ENCODE assay signal across 9 mouse cellular contexts in the genomic region with DNA sequence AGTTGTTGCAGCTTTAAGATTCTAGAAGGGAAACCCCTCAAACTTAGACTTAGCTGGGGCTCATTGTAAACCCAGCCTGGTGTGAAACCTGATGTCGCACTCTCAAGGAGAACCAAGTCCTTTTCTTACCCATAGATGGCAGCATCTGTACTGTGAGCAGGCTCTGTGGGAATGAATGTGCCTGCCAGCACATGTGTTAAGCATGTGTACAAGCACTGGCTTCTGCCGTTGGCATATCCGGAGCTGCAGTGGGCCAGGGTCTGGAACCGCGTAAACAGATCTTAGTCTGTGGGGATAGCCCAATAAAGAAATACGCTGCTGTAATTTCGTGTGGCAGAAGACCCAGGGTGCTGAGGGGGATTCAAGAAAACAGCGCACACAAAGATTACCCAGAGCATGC. TPM values are rescaled to one million over a fixed set of nuclear protein-coding genes. Genes with fewer than 3 reads are reported as not detected.
A peak's percentile ranks its signal among the peaks of the same experiment; 100 is the strongest.
DNase-seq lines count a peak whose midpoint lies in the region; TF ChIP-seq lines count a peak whose summit lies in the region.
"Had no signal": no experiment of that assay in that cellular context is flagged by ENCODE, and none has a peak within 500 bp of the region (broad histone marks: within the 10 kb centered on the region; RNA-seq: fewer than 3 reads in every experiment).

No protein-coding gene starts in this region.

- no peak overlapping the region for H3ac ChIP-seq in myocyte (ENCODE audit: control insufficient read depth, insufficient read length)

- peak overlapping the region; percentile 73 for H3K27ac ChIP-seq in embryonic fibroblast, embryonic 13.5 days (ENCODE audit: insufficient read depth, low read length)
- H3K27ac ChIP-seq: liver, embryonic 15.5 days had no signal

- H3K4me1 ChIP-seq in E14TG2a.4 (replicated peaks; ENCODE audit: low read depth, low read length), result peaks cover 50% of the 10 kb centered on the region
- H3K4me1 ChIP-seq in embryonic fibroblast, embryonic 13.5 days (ENCODE audit: control insufficient read depth, insufficient read depth, low read length), result peaks cover 68% of the 10 kb centered on the region

- intact Hi-C loops in left cerebral cortex, postnatal 25 days (cut with DNase I), result no loop called here

- H3K27me3 ChIP-seq in E14TG2a.4 (ENCODE audit: insufficient read depth, low read length) (peaks cover 51% of the 10 kb centered on the region), myocyte (ENCODE audit: control insufficient read depth, insufficient read depth, insufficient read length) (no peaks in the 10 kb centered on the region)
- H3K27me3 ChIP-seq: liver, embryonic 15.5 days had no signal

- H3K4me3 ChIP-seq in E14TG2a.4 (replicated peaks; ENCODE audit: low read length) (peak overlapping the region; percentile 13; the same call in 1 of the 2 replicates), myocyte (no peak overlapping the region)
- H3K4me3 ChIP-seq in embryonic fibroblast, embryonic 13.5 days (ENCODE audit: insufficient read depth, low read length), result no peak overlapping the region
- H3K4me3 ChIP-seq: liver, embryonic 15.5 days had no signal

- no peaks in the 10 kb centered on the region for H3K9me3 ChIP-seq in E14TG2a.4 (ENCODE audit: low read length)
- H3K9me3 ChIP-seq: liver, embryonic 15.5 days had no signal

- peak overlapping the region; percentile 37 for H3K4me2 ChIP-seq in myocyte (ENCODE audit: low read depth)
- H3K4me2 ChIP-seq: liver, embryonic 15.5 days had no signal

- TF ChIP-seq CTCF in E14TG2a.4 (conservative IDR thresholded peaks at IDR 0.05; ENCODE audit: low read length), result peak; percentile 46
- TF ChIP-seq CTCF in embryonic fibroblast, embryonic 13.5 days (IDR thresholded peaks at IDR 0.05; ENCODE audit: borderline replicate concordance, insufficient read depth, low read length), result peak; percentile 61; the same call in 1 of the 2 replicates

- no peak for TF ChIP-seq POLR2A in embryonic fibroblast, embryonic 13.5 days (IDR thresholded peaks at IDR 0.05; ENCODE audit: low read depth, low read length)
- no peak for TF ChIP-seq POLR2A in myocyte (IDR thresholded peaks at IDR 0.05; ENCODE audit: insufficient read length, low read depth)

- H3K36me3 ChIP-seq in E14TG2a.4 (ENCODE audit: insufficient read depth, low read length), result no peaks in the 10 kb centered on the region
- H3K36me3 ChIP-seq in myocyte (ENCODE audit: control insufficient read depth, insufficient read depth), result peaks cover 5% of the 10 kb centered on the region
- H3K36me3 ChIP-seq: liver, embryonic 15.5 days had no signal

- DNase-seq in adrenal gland, postnatal 10 days, result peak; percentile 51
- no peak for DNase-seq in adrenal gland, adult 18-20 months (ENCODE audit: low spot score in 2 of 2)
- DNase-seq in heart, postnatal 4 days, result peak; percentile 59
- peak; percentile 56 to 80 for DNase-seq in left cerebral cortex, postnatal 25 days (ENCODE audit: low spot score in 2 of 2)
- DNase-seq in thymus, postnatal 4 days, result peak; percentile 65

- peaks cover 68% of the 10 kb centered on the region for H3K79me2 ChIP-seq in myocyte (ENCODE audit: control insufficient read depth, insufficient read depth)

TF ChIP-seq in myocyte, 11 proteins besides CTCF, POLR2A, EP300 and RAD21:
- TF ChIP-seq SRF (IDR thresholded peaks at IDR 0.05; ENCODE audit: control insufficient read depth, insufficient read length, low read depth), result peak; percentile 31
- TF ChIP-seq MYOG (IDR thresholded peaks at IDR 0.05; ENCODE audit: control insufficient read depth in 1 of 3, insufficient read depth in 1 of 3, insufficient read length in 2 of 3, low read depth in 2 of 3), result no peak
- TF ChIP-seq E2F4 (IDR thresholded peaks at IDR 0.05; ENCODE audit: insufficient read depth), result no peak
- TF ChIP-seq MYOD1 (IDR thresholded peaks at IDR 0.05; ENCODE audit: control insufficient read depth in 1 of 3, insufficient read length in 2 of 3, low read depth in 2 of 3), result peak in 2 of 3 experiments; percentile 16 to 40
- TF ChIP-seq MAX (IDR thresholded peaks at IDR 0.05; ENCODE audit: low read depth), result peak; percentile 39

RNA-seq across cellular contexts. Expression of a gene that starts 9.1 kb away (rescaled TPM):
- 100 to 1,000 TPM; 161 to 192 TPM for total RNA-seq in adrenal gland, postnatal 10 days (2021)
- 100 to 1,000 TPM; 364 to 767 TPM for total RNA-seq in adrenal gland, adult 18-20 months (2021)
- 451 and 719 TPM in 2 replicates for polyA plus RNA-seq in embryonic fibroblast, embryonic 13.5 days (2011; ENCODE audit: insufficient read length, low read depth, missing spikeins)
- total RNA-seq in heart, postnatal 4 days (2021), result 100 to 1,000 TPM; 164 to 171 TPM
- 10 to 100 TPM; 63.5 to 75.4 TPM for total RNA-seq in left cerebral cortex, postnatal 25 days (2021)
- 282 TPM for polyA plus RNA-seq in myocyte (2012; fragmentation: generic; extraction: Trizol)

Comparison
In these comparisons a context has a peak if more than half of its experiments do, and no peak if none do; other contexts are left out.
1. DNase-seq: peak in adrenal gland, postnatal 10 days (single experiment), heart, postnatal 4 days (single experiment), left cerebral cortex, postnatal 25 days (2 of 2) and thymus, postnatal 4 days (single experiment); none in adrenal gland, adult 18-20 months (0 of 2).